Mouse (Mus musculus): ENCODE data around the gene Lman2.

Lman2 gene

GRCm38 (mm10) chr13:55371007-55371681 lies 8.6 kb upstream of the Lman2 start:
- DNase-seq (ENCODE audit: extremely low read depth, low read depth), result no peak

DNA sequence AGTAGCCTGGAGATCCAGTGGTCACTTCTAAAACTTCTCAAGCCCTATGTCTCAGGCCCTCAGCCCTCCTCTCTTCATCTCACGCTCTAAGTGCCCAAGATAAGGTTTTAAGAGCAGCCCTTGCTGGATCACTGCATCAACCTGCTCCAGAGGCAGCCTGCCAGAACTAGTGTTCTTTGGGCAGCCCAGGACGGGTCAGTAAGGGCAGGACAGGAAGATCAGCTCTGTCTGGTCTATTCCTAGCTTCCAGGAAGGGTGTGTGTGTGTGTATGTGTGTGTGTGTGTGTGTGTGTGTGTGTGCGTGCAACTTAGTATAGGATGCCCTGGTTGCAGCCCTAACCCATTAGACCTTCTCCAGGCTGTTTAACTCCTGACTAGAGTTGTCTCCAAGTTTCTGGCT lies 7.7 kb upstream of the Lman2 start:
- no peak for DNase-seq (ENCODE audit: extremely low read depth, low read depth)

DNA sequence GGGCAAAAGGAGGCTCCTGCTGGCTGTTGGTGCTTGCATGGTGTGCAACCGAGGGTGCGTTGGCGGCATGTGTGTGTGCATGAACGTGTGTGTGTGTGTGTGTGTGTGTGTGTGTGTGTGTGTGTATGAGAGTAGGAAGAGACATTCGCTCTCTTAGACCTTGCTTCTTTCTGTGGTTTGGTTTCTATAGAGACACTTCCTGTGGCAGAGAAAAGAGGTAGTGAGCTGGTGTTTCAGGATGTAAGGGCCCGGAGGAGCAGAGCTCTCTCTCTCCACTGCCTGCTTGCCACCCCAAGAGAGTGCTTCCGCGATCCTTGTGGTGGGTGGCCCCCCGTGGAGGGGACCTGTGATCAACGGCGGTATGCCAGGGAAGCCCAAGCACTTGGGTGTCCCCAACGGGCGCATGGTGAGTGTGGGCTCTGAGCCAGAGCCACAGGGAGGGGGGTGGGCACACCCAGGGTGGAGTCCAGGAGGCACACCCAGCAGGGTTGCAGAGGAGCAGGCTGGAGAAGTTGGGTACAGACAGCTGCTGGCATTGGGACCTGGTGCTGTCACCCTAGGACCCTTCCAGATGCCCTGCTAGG lies 7.0 kb upstream of the Lman2 start, which contains the start of gene Rgs14:
TSS of gene Rgs14 (plus strand) at position 202 of the 584 bp plus-strand sequence.
- peak; percentile 96 for DNase-seq (ENCODE audit: extremely low read depth, low read depth)

DNA sequence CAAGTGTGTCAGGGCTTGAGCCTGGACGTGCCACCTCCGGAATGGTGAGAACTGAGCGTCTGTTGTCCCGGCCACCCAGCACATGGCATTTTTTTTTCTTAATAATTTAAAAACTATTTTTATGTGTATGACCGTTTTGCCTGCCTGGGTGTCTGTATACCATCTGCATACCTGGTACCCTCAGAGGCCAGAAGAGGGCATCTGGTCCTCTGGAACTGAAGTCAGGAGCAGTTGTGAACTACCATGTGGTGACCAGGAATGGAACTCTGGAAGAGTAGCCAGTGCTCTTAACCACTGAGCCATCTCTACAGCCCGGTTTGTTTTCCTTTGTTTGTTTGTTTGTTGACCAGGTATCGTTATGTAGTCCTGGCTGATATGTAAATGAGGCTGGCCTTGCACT lies 5.8 kb upstream of the Lman2 start:
- no peak for DNase-seq (ENCODE audit: extremely low read depth, low read depth)

GRCm38 (mm10) chr13:55361974-55362452 lies 570 bp downstream of the Lman2 start:
- DNase-seq (ENCODE audit: extremely low read depth, low read depth), result peak; percentile 18

- DNase-seq (ENCODE audit: extremely low read depth, low read depth), result no peak
Observed at GRCm38 (mm10) chr13:55361145-55361544, 1.4 kb downstream of the Lman2 start.

DNA sequence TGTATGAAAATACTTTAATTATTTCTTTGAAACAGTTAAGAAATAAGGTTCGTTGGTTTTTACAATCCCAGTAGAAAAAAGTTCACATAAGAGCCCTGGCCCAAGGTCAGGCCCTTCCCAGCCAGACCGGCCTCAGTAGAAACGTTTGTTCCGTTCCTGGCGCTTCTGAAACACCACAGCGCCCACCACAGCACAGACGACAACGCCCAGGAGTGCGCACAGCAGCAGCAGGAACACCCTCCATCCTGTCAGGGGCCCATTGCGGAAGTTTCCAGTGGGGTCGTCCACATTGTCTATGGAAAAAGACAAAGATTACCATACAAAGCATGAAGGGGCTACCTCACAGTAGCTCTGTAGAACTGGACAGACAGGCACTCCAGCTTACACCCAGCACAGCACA lies 15.8 kb downstream of the Lman2 start:
- DNase-seq (ENCODE audit: extremely low read depth, low read depth), result no peak

GRCm38 (mm10) chr13:55344286-55344685 lies 18.3 kb downstream of the Lman2 start:
- no peak for DNase-seq (ENCODE audit: extremely low read depth, low read depth)

DNA sequence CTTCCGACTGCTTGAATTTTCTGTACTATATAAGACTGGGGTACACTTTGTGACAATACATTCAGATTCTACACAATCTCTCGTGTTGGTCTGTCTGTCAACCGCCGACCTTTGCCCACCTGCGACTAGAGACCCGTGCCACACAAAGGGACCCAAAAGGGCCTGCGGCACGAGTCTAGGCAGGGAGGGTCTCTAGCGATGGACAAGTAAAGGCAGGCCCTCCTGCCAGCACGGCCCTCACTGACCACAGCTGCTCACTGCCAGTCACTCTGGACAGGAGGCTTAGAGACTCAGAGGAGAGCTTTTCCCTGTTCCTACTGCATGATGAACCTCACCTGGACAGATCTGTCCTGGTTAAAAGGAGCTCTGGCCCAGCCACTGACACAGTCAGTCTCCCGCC lies 20.1 kb downstream of the Lman2 start:
- DNase-seq (ENCODE audit: extremely low read depth, low read depth), result no peak

- no peak for DNase-seq (ENCODE audit: extremely low read depth, low read depth)
Observed at GRCm38 (mm10) chr13:55339259-55339658, 23.3 kb downstream of the Lman2 start.

DNA sequence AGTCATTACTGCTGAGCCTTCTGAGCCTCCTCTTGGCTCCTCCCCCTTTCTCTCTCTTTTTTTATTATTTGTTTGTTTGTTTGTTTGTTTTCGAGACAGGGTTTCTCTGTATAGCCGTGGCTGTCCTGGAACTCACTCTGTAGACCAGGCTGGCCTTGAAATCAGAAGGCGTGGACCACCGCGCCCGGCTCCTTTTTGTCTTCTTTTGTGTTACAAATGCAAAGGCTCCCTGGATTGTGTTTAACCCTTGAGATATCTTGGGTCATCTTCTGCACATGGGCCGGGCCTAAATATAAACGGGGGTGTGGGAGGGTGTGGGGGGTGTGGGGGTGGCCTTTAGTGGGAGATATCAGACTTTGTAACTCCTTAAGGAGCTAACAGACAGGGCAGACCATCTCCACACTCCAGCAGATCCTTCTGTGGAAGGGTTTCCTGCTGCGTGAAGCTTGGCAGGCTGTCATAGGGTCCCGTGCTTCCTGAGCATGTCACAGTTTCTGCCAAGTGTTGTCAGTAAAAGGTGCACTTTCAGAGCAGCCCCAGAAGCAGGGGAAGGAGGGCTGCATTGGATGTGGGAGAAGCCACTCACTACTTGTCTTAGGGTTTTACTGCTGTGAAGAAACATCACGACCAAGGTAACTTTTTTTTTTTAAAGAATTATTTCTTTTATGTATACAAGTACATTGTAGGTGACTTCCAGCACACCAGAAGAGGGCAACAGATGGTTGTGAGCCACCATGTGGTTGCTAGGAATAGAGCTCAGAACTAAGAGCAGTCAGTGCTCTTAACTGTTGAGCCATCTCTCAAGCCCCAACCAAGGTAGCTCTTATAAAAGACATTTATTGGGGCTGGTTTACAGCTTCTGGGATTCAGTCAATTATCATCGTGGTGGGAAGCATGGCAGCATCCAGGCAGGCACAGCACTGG lies 24.2 kb downstream of the Lman2 start:
- no peak for DNase-seq (ENCODE audit: extremely low read depth, low read depth)

DNA sequence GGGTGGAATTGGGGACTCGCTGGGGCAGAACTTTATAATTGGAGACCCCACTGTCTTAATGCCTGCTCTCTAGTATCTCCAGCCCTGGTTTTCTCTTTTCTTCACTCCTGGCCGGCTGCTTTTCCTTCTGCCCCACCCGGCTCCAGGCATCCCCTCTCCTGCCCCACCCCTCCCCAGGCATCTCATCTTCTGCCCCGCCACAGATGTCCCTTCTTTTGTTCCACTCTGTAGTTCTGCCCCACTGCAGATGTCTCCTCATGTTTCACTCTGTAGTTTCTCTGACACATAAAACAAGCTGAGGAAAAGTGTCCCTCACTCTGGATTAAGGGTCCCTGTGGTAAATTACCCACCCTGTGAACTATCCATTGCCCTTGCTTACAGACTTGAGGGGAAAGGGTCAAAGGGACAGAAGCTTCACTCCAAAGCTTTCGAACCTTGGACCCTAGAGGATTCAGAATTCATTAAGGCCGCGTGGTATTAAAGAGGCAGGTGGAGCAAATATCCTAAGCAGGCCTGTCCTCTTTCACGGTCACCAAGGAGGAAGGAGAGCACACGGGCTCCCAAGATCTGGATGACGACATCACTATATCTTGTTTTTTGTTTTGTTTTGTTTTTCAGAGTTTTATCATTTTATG lies 25.1 kb downstream of the Lman2 start:
- DNase-seq (ENCODE audit: extremely low read depth, low read depth), result no peak

DNA sequence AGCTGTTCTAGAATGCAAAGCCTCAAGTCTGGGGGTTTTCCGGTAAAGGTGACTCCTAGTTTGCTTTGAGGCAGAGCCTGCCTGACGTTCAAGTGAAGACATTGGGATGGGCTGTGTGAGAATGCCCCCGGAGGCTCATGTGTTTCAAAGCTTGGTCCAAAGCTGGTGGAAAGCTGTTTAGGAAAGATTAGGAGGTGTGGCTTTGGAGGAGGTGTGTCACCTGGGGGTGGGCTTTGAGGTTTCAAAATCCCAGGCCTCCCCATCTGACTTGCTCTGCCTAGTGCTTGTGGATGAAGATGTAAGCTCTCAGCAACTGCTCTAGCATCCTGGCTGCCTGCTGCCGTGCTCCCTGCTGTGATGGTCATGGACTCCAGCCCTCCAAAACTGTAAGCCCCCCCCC lies 26.9 kb downstream of the Lman2 start:
- DNase-seq (ENCODE audit: extremely low read depth, low read depth), result no peak

DNA sequence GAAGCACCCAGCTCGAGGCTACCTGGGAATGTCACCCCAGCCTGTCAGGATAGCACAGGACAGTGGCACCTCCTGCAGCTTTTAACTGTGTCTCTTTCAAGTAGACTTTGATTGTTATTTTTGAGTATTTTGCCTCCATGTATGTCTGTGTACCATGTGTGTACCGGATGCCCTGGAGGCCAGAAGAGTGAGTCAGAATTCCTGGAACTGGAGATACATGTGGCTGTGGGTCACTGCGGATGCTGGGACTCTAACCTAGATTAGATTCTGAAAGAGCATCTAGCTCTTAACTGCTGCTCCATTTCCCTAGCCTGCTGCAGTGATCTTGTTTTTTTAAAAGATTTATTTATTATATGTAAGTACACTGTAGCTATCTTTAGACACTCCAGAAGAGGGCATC lies 30.3 kb downstream of the Lman2 start:
- DNase-seq (ENCODE audit: extremely low read depth, low read depth), result no peak

DNA sequence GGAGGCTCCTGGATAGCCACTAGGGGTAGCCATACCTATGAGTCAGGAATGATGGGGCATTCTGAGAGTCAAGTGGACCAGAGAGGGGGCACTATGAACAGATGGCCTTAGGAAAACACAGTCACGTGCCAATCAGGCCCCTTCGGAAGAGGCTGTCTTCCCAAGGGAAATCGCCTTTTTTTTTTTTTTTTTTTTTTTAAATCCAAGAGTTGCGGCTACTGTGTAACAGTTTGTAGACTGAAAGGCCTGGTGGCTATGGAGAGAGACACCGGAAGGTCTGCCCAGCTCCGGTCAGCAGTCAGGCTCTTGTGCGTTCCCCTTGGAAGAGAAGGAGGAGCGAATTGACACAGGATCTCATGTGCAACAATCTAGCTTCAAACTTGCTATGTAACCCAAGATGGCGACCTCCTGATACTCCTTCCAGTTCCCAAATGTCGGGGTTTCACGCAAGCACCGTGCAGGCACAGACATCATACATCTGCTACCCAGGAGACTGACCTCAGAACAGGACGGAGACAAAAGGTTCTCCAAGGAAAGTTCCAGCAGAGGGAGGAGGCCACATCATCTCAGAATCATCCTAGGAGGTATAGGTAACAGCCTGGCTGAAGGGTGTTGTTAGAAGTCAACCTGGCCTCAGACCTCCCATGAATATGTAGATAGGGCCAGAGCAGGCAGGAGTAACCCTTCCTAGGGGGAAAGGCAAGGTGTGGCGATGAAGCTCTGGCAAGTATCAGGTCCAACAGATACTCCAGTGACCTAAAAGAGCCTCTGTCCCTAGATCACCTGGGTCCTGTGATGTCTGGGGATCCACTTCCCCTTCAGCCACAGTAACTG lies 31.8 kb downstream of the Lman2 start:
- no peak for DNase-seq (ENCODE audit: extremely low read depth, low read depth)

DNA sequence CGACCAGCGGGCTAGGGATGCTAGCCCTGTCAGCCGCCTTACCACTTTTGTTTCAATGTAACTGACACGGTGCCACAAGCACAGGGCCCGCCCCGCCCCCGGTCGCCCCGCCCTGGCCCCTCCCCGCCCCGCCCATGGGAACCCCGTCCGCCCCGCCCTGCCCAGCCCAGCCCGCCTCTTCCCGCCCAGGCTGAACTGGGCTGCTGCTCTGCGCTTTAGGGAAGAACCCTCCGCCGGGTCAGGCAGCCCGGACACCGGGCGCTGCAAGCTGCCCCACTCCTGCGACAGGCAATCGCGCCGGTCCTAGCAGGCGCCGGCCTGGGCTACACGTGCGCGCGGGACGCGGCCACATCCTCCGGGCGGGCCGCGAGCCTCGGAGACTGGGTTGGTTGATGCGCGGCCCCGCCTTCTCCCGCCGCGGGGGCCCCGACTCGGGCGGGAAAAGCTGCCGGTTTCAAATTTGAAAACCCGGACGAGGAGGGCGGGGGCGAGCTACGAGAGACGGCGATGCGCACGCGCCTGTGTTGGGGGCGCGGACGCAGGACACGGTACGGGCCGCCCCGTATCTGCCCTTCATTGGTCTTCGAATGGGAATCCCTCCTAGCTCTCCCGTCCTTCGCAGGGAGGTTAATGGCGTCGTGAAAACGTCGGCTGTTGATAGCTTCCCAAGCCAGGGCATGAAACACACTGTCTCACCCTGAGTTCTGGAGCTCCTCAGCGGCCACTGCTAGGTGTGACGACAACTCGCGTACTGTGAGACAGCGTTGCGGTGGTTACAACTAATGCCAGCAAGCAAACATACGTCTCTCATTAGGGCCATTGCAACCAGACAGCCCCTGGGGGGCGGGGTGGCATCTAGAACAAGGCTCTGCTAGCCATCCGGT lies 32.7 kb downstream of the Lman2 start, which contains the start of gene Mxd3:
TSS of gene Mxd3 (minus strand) at position 141 of the 884 bp plus-strand sequence.
- peak; percentile 77 for DNase-seq (ENCODE audit: extremely low read depth, low read depth)

GRCm38 (mm10) chr13:55329109-55329682 lies 33.4 kb downstream of the Lman2 start:
- DNase-seq (ENCODE audit: extremely low read depth, low read depth), result no peak

DNA sequence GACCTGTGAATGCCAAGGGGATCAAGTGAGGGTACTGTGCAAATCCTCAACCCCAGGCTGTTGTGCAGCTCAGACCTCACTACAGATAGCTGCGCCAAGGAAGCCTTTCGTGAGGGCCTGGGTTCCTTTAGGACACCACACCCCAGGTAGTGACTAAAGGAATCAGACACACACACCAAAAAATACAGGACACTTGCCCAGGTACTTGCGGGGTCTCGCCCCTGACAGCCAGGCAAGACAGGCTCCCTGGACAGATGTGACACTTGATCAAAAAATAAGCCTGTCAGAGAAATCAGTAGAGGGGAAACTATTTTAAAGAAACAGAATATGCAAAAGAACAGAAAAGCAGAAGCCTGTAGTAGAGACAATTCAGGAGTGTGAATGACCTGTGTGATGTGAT lies 33.9 kb downstream of the Lman2 start:
- no peak for DNase-seq (ENCODE audit: extremely low read depth, low read depth)

DNA sequence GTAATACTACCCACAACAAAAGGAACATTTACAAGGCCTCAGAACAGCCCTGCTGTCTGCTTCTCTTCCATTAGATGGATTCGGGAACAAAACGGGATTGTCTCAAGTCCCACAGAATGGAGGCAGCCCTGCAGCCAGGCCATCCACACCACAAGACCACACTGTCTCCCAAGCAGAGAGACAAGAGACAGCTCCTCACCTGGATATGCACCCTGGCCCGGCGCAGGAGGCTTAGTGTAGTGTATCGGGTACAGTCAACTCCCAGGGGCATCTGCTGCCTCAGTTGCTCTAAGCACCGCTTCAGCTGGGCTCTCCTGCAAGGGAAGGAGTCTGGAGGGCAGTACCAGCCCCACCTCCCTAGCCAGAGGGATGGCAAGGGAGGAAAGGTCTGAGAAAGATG lies 34.4 kb downstream of the Lman2 start:
- no peak for DNase-seq (ENCODE audit: extremely low read depth, low read depth)
